23 mouse cellular contexts compared by ENCODE assay signal in genomic region chr4:150835163-150835562, GRCm38 (mm10). TPM values are rescaled to one million over a fixed set of nuclear protein-coding genes. Genes with fewer than 3 reads are reported as not detected.
DNase-seq lines count a peak whose midpoint lies in the region; ATAC-seq and TF ChIP-seq lines count a peak whose summit lies in the region.
"Had no signal": no experiment of that assay in that cellular context is flagged by ENCODE, and none has a peak within 500 bp of the region (broad histone marks: within the 10 kb centered on the region; RNA-seq: fewer than 3 reads in every experiment).

No protein-coding gene starts in this region.

- no peak for TF ChIP-seq POLR2A in myocyte (IDR thresholded peaks at IDR 0.05; ENCODE audit: insufficient read length, low read depth)

- no peaks in the 10 kb centered on the region for H3K9me3 ChIP-seq in lung, embryonic 14.5 days (ENCODE audit: low read depth, low read length)
- H3K9me3 ChIP-seq: forebrain, embryonic 10.5 days; forebrain, embryonic 13.5 days; heart, embryonic 10.5 days; heart, embryonic 13.5 days; hindbrain, embryonic 12.5 days; hindbrain, embryonic 15.5 days had no signal

- no peaks in the 10 kb centered on the region for H3K79me2 ChIP-seq in myocyte (ENCODE audit: control insufficient read depth, insufficient read depth)

- no peak overlapping the region for H3K9ac ChIP-seq in lung, embryonic 14.5 days
- H3K9ac ChIP-seq: forebrain, embryonic 13.5 days; heart, embryonic 13.5 days; hindbrain, embryonic 12.5 days; hindbrain, embryonic 15.5 days had no signal

- TF ChIP-seq CTCF in gastrocnemius, adult 2 months (IDR thresholded peaks at IDR 0.05), result no peak
- TF ChIP-seq CTCF in lung, embryonic 14.5 days (IDR thresholded peaks at IDR 0.05; ENCODE audit: low read depth), result no peak

- no peaks in the 10 kb centered on the region for H3K36me3 ChIP-seq in lung, embryonic 14.5 days (ENCODE audit: insufficient read depth)
- no peaks in the 10 kb centered on the region for H3K36me3 ChIP-seq in myocyte (ENCODE audit: control insufficient read depth, insufficient read depth)
- H3K36me3 ChIP-seq: forebrain, embryonic 10.5 days; heart, embryonic 10.5 days; heart, embryonic 13.5 days; hindbrain, embryonic 12.5 days; hindbrain, embryonic 15.5 days had no signal

- no peaks in the 10 kb centered on the region for H3K27me3 ChIP-seq in lung, embryonic 14.5 days (ENCODE audit: insufficient read depth, low read length)
- no peaks in the 10 kb centered on the region for H3K27me3 ChIP-seq in myocyte (ENCODE audit: control insufficient read depth, insufficient read depth, insufficient read length)
- H3K27me3 ChIP-seq: forebrain, embryonic 13.5 days; heart, embryonic 13.5 days; hindbrain, embryonic 12.5 days; hindbrain, embryonic 15.5 days had no signal

- H3K27ac ChIP-seq in gastrocnemius, adult 2 months, result peak overlapping the region; percentile 78
- no peak overlapping the region for H3K27ac ChIP-seq in lung, embryonic 14.5 days (ENCODE audit: low read depth)
- H3K27ac ChIP-seq: forebrain, embryonic 10.5 days; forebrain, embryonic 13.5 days; heart, embryonic 10.5 days; heart, embryonic 13.5 days; hindbrain, embryonic 12.5 days; hindbrain, embryonic 15.5 days had no signal

- WGBS in lung, embryonic 14.5 days, result 59% methylated on average over 5 of the region's 5 CpGs

- no peak for DNase-seq in gastrocnemius, adult 2 months
- no peak for DNase-seq in gastrocnemius, adult 8-10 months (ENCODE audit: low spot score in 2 of 2)
- peak; percentile 46 for DNase-seq in lung, embryonic 14.5 days
- DNase-seq in lung, postnatal 4 days, result no peak
- DNase-seq in 3134 (ENCODE audit: extremely low read depth, insufficient read length, low spot score), result peak; percentile 18
- no peak for DNase-seq in urinary bladder, postnatal 4 days (ENCODE audit: low spot score in 2 of 2)
- DNase-seq: adrenal gland, adult 2 months; adrenal gland, postnatal 14 days; B cell, adult 2 months; cerebellum, adult 18-20 months; cerebellum, adult 9-10 months; cerebellum, postnatal 14 days; gastrocnemius, postnatal 25 days; heart, adult 18-20 months had no signal

- H3K4me2 ChIP-seq in lung, embryonic 14.5 days, result no peak overlapping the region
- H3K4me2 ChIP-seq in myocyte (ENCODE audit: low read depth), result no peak overlapping the region
- H3K4me2 ChIP-seq: forebrain, embryonic 13.5 days; heart, embryonic 13.5 days; hindbrain, embryonic 12.5 days; hindbrain, embryonic 15.5 days had no signal

- H3ac ChIP-seq in myocyte (ENCODE audit: control insufficient read depth, insufficient read length), result no peak overlapping the region

- no peak for ATAC-seq in lung, embryonic 14.5 days (ENCODE audit: insufficient read depth)
- ATAC-seq: CD4-positive, CD25-positive, alpha-beta regulatory T cell, adult 4 months; forebrain, embryonic 13.5 days; forebrain, embryonic 16.5 days had no signal

- no peak overlapping the region for H3K4me3 ChIP-seq in gastrocnemius, adult 2 months
- no peak overlapping the region for H3K4me3 ChIP-seq in lung, embryonic 14.5 days (ENCODE audit: low read depth, low read length)
- no peak overlapping the region for H3K4me3 ChIP-seq in myocyte
- H3K4me3 ChIP-seq: forebrain, embryonic 10.5 days; forebrain, embryonic 13.5 days; heart, embryonic 10.5 days; heart, embryonic 13.5 days; hindbrain, embryonic 12.5 days; hindbrain, embryonic 15.5 days had no signal

- peaks cover 6% of the 10 kb centered on the region; the same call in 1 of the 2 replicates for H3K4me1 ChIP-seq in lung, embryonic 14.5 days (ENCODE audit: insufficient read depth)
- H3K4me1 ChIP-seq: forebrain, embryonic 13.5 days; hindbrain, embryonic 12.5 days; hindbrain, embryonic 15.5 days had no signal

- intact Hi-C loops in gastrocnemius, adult 2 months (cut with DNase I), result no loop called here

TF ChIP-seq in myocyte, 11 proteins besides CTCF, POLR2A, EP300 and RAD21:
- peak; percentile 77 for TF ChIP-seq CEBPB (IDR thresholded peaks at IDR 0.05; ENCODE audit: insufficient read depth, poor library complexity, severe bottlenecking)
- TF ChIP-seq TCF12 (IDR thresholded peaks at IDR 0.05; ENCODE audit: insufficient read depth, poor library complexity, severe bottlenecking), result no peak

RNA-seq across cellular contexts. Expression of gene Errfi1, which starts 18.6 kb away (rescaled TPM):
- total RNA-seq in gastrocnemius, adult 2 months (2021), result 10 to 100 TPM; 20.7 to 50.5 TPM
- 10 to 100 TPM; 12.1 to 28.7 (median 15.0) TPM for total RNA-seq in gastrocnemius, adult 8-10 months (2022)
- 41.5 and 48.3 TPM in 2 replicates for polyA plus RNA-seq in lung, embryonic 14.5 days (2014; fragmentation: Nextera tagmentation; extraction: Ambion mirVana)
- polyA plus RNA-seq in myocyte (2012; fragmentation: generic; extraction: Trizol), result 18.9 TPM

Comparison
In these comparisons a context has a peak if more than half of its experiments do, and no peak if none do; other contexts are left out.
1. DNase-seq: peak in lung, embryonic 14.5 days (single experiment) and 3134 (single experiment); none in gastrocnemius, adult 2 months (single experiment), gastrocnemius, adult 8-10 months (0 of 2), lung, postnatal 4 days (0 of 2) and urinary bladder, postnatal 4 days (0 of 2).